Mouse (Mus musculus): ENCODE results near the gene Il18bp. TPM values are rescaled to one million over a fixed set of nuclear protein-coding genes. Genes with fewer than 3 reads are reported as not detected.
"Not testable (repeated sequence)": the region's sequence is repeated elsewhere in the genome, so short reads cannot be mapped to it uniquely, and the experiment has no call there.

Il18bp gene
- polyA plus RNA-seq (2016; fragmentation: Nextera tagmentation; extraction: Ambion mirVana) = 3.0 and 3.4 TPM in 2 replicates

DNA sequence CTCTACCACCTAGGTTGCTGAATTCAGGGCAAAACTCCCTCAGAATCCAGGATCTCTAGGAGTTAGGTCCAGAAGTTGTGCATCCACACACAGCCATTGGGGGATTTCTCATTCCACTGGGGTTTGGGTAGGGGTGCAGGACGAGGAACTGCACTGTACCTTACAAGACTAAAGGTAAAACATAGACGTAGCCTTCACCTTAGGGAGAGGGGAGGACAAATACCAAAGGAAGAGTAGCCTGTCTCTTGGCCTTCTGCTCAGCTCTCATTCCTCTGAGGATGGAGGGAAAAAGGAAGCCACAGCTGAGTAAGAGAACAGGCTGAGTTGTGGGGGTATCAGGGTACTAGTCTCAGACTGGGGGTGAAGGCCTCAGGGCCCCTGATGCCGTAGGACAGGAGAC, at the start of gene Il18bp:
Il18bp (minus strand) TSS at position 101 of the 400 bp plus-strand sequence.
- WGBS = 89% methylated on average over 3 of the region's 3 CpGs
- H3K4me1 ChIP-seq = no peaks in the 10 kb centered on the region
- no peak within 1 kb of the TSS for H3K4me3 ChIP-seq
- H3K27me3 ChIP-seq (replicated peaks; ENCODE audit: low read depth, poor library complexity, severe bottlenecking) = no peaks in the 10 kb centered on the region
- H3K9me3 ChIP-seq = no peaks in the 10 kb centered on the region
- H3K36me3 ChIP-seq (replicated peaks) = peaks cover 100% of the 10 kb centered on the region
- no peak within 1 kb of the TSS for H3K27ac ChIP-seq (replicated peaks)
- no peak for DNase-seq (ENCODE audit: low spot score)

DNA sequence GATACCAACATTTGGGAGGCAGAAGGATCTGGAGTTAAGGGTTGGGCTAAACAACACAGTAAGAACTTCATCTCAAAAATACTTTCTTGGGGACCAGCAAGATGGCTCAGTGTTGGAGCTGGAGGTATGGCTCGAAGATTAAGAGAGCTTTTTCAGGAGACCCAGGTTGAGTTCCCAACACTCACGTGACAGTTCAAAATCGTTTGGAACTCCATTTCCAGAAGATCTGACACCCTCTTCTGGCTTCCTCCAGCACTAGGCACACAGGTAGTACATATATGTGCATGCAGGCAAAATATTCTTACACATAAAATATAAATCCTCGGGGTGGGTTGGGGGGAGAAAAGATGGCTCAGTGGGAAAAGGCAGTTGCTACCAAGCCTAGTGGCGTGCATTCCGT, 47.9 kb upstream of the Il18bp start:
- Histone ChIP-seq H3K4me1 (peaks cover 22% of the 10 kb centered on the region), H3K27ac (replicated peaks) (peak overlapping the region; percentile 93), H3K27me3 (replicated peaks; ENCODE audit: low read depth, poor library complexity, severe bottlenecking) (no peaks in the 10 kb centered on the region), H3K4me3 (peak overlapping the region; percentile 82), H3K9me3 (no peaks in the 10 kb centered on the region), H3K36me3 (replicated peaks) (peaks cover 46% of the 10 kb centered on the region)
- DNase-seq (ENCODE audit: low spot score) = no peak
- 83% methylated on average over 6 of the region's 6 CpGs for WGBS

DNA sequence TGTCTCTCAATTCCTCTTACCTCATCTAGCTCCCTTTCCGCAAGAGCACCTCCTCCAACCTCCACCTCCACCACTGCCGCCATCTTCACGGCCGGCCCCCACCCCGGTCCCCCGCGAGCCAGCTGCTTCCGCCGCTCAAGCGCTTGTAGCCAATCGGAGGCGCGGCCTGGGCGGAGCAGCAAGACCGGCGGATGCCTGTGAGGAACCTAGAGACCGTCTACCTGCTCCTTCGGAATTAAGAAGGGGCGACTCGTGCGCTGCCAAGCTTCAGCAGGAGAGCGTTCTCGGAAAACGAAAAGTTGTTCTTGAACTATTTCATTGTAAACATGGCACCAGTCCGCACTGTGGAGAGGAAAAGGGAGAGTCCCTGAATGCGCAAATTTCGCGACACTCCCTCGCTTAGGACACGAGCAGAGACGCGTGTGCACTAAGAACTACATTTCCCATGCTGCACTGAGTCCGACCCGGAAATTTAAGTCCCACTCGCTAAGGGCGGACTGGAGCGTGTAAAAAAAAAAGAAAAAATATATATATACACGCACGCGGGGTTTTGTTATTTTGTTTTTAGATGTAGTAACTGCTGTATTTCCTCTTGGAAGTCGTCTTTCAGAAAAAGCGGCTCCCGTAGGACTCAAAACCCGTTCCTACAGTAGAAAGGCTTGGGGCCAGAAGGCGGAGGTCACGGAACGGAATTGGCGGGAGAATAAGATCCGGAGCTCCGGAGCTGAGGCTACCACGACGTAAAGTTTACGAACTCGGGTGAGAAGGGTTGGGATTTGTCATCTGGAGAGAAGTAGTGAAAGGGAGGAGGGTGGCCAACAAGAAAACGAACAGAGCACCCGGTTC, 46.8 kb upstream of the Il18bp start, which contains the start of the genes Rnf121, Xndc1 and Xntrpc:
Rnf121 (minus strand) TSS at position 424 of the 846 bp plus-strand sequence.
Xndc1 (plus strand) TSS at position 466 of the 846 bp plus-strand sequence.
Xntrpc (plus strand) TSS at position 668 of the 846 bp plus-strand sequence.
- under 1% methylated on average over 56 of the region's 56 CpGs for WGBS
- peak within 1 kb of the TSS; percentile 93 for H3K27ac ChIP-seq (replicated peaks)
- H3K36me3 ChIP-seq (replicated peaks) = peaks cover 45% of the 10 kb centered on the region
- H3K4me3 ChIP-seq = peak within 1 kb of the TSS; percentile 82
- H3K27me3 ChIP-seq (replicated peaks; ENCODE audit: low read depth, poor library complexity, severe bottlenecking) = no peaks in the 10 kb centered on the region
- DNase-seq (ENCODE audit: low spot score) = peak; percentile 96
- H3K4me1 ChIP-seq = peaks cover 22% of the 10 kb centered on the region
- H3K9me3 ChIP-seq = no peaks in the 10 kb centered on the region

DNA sequence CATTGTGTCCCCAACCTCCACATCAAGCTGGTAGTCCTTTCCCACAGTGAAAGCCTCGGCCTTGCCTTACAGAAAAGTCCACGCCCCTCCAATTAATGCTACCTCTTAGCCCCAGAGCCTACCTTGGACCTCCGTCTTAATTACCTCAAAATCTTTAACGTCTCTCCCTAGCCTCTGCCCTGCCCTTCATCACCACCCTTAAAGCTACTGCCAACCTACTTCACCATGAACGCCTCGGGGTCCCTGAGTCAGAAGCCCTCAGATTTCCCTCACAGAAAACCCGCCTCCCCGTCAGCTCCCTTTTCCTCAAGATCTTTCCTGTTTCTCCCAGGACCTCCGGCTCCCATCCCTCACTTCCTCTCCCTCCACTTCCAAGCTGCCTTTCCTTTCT, 46.2 kb upstream of the Il18bp start:
- Histone ChIP-seq H3K27me3 (replicated peaks; ENCODE audit: low read depth, poor library complexity, severe bottlenecking) (no peaks in the 10 kb centered on the region), H3K9me3 (no peaks in the 10 kb centered on the region), H3K27ac (replicated peaks) (peak overlapping the region; percentile 93), H3K4me1 (peaks cover 22% of the 10 kb centered on the region), H3K36me3 (replicated peaks) (peaks cover 45% of the 10 kb centered on the region), H3K4me3 (peak overlapping the region; percentile 82)
- DNase-seq (ENCODE audit: low spot score) = no peak
- under 1% methylated on average over 9 of the region's 9 CpGs for WGBS

DNA sequence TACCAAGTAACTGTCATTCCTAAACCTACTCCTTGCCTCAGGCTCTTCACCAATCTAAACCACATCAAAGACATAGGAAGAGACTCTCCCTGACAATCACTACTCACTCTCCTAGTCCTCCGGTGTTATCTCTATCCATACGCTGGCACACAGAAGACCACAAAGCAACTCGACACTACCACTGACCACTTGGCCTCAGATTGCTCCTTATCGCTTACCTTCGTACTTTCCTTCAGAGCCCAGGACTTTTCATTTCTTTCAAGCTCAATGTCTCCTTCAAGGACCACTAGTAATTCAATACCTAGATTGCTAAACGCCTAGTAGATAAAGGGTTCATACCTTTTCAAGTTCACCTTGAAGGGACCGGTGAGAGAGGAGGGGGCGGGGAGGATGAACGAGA, 45.4 kb upstream of the Il18bp start:
- no peak for DNase-seq (ENCODE audit: low spot score)
- H3K9me3 ChIP-seq = no peaks in the 10 kb centered on the region
- H3K27me3 ChIP-seq (replicated peaks; ENCODE audit: low read depth, poor library complexity, severe bottlenecking) = no peaks in the 10 kb centered on the region
- peaks cover 47% of the 10 kb centered on the region for H3K36me3 ChIP-seq (replicated peaks)
- WGBS = 89% methylated on average over 9 of the region's 9 CpGs
- no peak overlapping the region for H3K27ac ChIP-seq (replicated peaks)
- peaks cover 22% of the 10 kb centered on the region for H3K4me1 ChIP-seq
- H3K4me3 ChIP-seq = peak overlapping the region; percentile 82

DNA sequence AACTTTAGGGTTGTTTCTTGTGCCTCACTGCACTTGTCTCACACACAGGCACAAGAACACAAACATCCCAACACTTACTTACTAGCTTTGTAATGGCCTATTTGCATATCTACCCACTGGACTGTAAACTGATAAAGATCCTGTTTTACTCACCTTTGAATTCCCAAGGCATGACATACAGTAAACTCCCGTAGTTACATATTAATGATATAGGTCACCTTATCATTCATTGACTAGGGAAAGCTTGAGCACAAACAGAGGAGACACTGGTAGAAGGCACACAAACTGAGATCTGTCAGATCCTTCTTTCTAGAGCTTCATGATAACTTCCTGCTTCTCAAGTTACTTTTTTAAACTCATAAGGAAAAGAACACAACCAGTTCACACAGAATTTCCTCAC, 43.7 kb upstream of the Il18bp start:
- Histone ChIP-seq H3K27me3 (replicated peaks; ENCODE audit: low read depth, poor library complexity, severe bottlenecking) (no peaks in the 10 kb centered on the region), H3K9me3 (no peaks in the 10 kb centered on the region), H3K36me3 (replicated peaks) (peaks cover 48% of the 10 kb centered on the region), H3K4me1 (peaks cover 22% of the 10 kb centered on the region), H3K27ac (replicated peaks) (no peak overlapping the region), H3K4me3 (no peak overlapping the region)
- WGBS = 87% methylated on average over 1 of the region's 1 CpGs
- DNase-seq (ENCODE audit: low spot score) = no peak

DNA sequence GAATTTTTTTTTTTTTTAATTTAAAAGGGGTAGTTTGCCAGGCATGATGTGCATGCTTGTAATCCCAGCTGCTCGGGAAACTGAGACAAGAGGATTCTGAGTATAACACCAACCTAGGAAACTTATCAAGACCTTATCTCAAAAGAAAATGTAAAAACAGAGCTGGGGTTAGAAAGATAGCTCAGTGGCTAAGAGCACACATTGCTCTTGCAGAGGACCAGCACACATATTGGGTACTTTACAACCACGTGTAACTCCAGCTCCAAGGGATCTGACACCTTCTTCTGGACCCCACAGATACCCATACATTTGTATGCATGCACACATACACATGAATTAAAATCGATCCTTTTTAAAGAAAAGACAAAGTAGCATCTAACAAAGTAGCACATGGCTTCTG, 42.9 kb upstream of the Il18bp start:
- Histone ChIP-seq H3K9me3 (no peaks in the 10 kb centered on the region), H3K27me3 (replicated peaks; ENCODE audit: low read depth, poor library complexity, severe bottlenecking) (no peaks in the 10 kb centered on the region), H3K4me1 (peaks cover 19% of the 10 kb centered on the region), H3K27ac (replicated peaks) (no peak overlapping the region), H3K36me3 (replicated peaks) (peaks cover 56% of the 10 kb centered on the region), H3K4me3 (no peak overlapping the region)
- WGBS = 88% methylated on average over 3 of the region's 3 CpGs
- no peak for DNase-seq (ENCODE audit: low spot score)

DNA sequence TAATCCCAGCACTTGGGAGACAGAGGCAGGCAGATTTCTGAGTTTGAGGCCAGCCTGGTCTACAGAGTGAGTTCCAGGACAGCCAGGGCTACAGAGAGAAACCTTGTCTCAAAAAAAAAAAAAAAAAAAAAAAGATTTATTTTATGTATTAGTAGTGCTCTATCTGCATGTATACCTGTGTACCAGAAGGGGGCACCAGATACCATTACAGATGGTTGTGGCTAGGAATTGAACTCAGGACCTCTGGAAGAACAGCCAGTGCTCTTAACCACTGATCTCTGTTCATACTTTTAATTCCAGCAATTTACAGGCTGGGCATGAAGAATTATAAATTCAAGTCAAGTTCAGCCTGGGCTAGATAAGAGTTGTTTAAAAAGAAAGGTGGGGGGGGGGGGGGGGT, 30.0 kb upstream of the Il18bp start:
- H3K9me3 ChIP-seq; H3K4me3 ChIP-seq; DNase-seq (ENCODE audit: low spot score); H3K27ac ChIP-seq (replicated peaks); H3K27me3 ChIP-seq (replicated peaks; ENCODE audit: low read depth, poor library complexity, severe bottlenecking); H3K4me1 ChIP-seq: not testable (repeated sequence)
- peaks cover 56% of the 10 kb centered on the region for H3K36me3 ChIP-seq (replicated peaks)

DNA sequence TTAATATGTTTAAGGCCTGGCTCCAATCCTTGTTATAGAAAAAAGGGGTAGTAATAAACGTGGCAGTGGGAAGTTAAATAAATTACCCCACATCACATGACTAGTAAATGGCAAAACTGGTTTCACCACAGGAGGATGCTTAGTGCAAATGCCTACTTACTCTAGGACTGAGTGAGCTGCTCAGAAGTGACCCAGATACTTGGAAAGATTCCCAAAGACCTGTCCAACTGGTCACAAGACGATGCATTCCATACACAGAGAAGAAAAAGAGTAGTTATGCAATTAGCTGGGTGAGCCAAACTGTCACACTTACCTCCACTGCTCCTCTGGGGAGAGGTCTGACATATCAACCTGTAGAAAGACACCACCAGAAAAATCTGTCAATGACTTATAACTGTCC, 23.8 kb upstream of the Il18bp start:
- no peak overlapping the region for H3K4me3 ChIP-seq
- peaks cover 67% of the 10 kb centered on the region for H3K36me3 ChIP-seq (replicated peaks)
- no peaks in the 10 kb centered on the region for H3K27me3 ChIP-seq (replicated peaks; ENCODE audit: low read depth, poor library complexity, severe bottlenecking)
- H3K9me3 ChIP-seq = no peaks in the 10 kb centered on the region
- no peak for DNase-seq (ENCODE audit: low spot score)
- H3K27ac ChIP-seq (replicated peaks) = no peak overlapping the region
- no peaks in the 10 kb centered on the region for H3K4me1 ChIP-seq
- WGBS = 90% methylated on average over 2 of the region's 2 CpGs

DNA sequence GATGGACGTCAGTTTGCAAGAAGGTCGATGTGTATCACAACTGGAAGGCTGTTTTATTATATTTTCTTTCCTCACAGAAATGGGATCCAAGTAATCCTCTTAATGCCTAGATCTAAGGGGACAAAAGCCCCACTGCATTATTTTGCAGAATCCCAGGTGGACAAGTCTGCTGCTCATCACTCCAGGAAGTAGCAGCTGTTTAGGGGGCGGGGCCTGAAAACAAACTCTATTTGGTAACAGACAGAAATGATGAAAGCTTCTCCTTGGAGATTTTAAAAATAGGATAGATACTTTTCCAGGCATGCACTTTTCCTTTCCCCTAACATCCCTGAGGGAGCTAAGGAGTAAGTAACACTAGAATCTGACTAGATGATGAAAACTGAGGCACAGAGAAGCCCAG, 18.8 kb upstream of the Il18bp start:
- WGBS = 93% methylated on average over 3 of the region's 3 CpGs
- H3K27me3 ChIP-seq (replicated peaks; ENCODE audit: low read depth, poor library complexity, severe bottlenecking) = no peaks in the 10 kb centered on the region
- peaks cover 97% of the 10 kb centered on the region for H3K36me3 ChIP-seq (replicated peaks)
- no peak for DNase-seq (ENCODE audit: low spot score)
- H3K27ac ChIP-seq (replicated peaks) = no peak overlapping the region
- H3K4me3 ChIP-seq = no peak overlapping the region
- no peaks in the 10 kb centered on the region for H3K4me1 ChIP-seq
- no peaks in the 10 kb centered on the region for H3K9me3 ChIP-seq

DNA sequence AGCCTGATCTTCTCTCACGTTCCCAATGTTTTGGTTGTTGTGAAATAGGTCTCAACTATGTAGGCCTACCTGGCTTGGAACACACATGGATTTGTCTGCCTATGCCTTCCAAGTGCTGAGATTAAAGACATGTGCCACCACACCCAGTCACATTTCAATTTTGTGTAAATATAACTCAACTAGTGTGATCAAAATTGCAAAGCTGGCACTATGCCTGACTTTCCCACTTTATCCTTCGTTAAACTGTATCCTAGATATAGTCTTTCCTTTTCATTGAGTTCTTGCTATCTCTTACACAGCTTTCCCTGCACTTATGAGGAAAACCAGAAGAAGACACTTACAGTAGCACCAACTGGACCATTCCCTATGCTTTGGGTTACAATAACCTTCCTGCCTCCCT, 17.0 kb upstream of the Il18bp start:
- H3K4me1 ChIP-seq = no peaks in the 10 kb centered on the region
- H3K27ac ChIP-seq (replicated peaks) = no peak overlapping the region
- no peaks in the 10 kb centered on the region for H3K9me3 ChIP-seq
- H3K4me3 ChIP-seq = no peak overlapping the region
- H3K27me3 ChIP-seq (replicated peaks; ENCODE audit: low read depth, poor library complexity, severe bottlenecking) = no peaks in the 10 kb centered on the region
- DNase-seq (ENCODE audit: low spot score) = no peak
- WGBS = 97% methylated on average over 2 of the region's 2 CpGs
- peaks cover 100% of the 10 kb centered on the region for H3K36me3 ChIP-seq (replicated peaks)

DNA sequence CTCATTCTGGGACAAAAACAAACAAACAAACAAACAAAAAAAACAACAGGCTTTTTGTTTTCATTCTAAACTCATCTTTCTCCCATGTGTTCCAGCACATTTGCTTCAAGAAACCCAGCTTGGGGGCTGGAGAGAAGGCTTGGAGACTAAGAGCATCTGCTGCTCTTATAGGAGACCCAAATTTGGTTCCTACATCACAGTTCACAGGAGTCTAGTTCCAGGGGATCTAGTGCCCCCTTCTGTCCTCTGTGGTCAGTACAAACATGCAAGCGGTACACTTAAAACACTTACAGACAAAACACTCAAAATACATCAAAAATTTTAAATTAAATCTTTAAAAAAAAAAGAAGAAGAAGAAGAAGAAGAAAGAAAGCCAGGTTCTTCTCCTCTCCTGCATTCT, 16.4 kb upstream of the Il18bp start:
- no peaks in the 10 kb centered on the region for H3K27me3 ChIP-seq (replicated peaks; ENCODE audit: low read depth, poor library complexity, severe bottlenecking)
- H3K36me3 ChIP-seq (replicated peaks) = peaks cover 100% of the 10 kb centered on the region
- H3K4me3 ChIP-seq = no peak overlapping the region
- WGBS = 95% methylated on average over 1 of the region's 1 CpGs
- H3K27ac ChIP-seq (replicated peaks) = no peak overlapping the region
- H3K4me1 ChIP-seq = no peaks in the 10 kb centered on the region
- no peaks in the 10 kb centered on the region for H3K9me3 ChIP-seq
- no peak for DNase-seq (ENCODE audit: low spot score)

Data from embryonic facial prominence, embryonic 10.5 days (tissue).